8 mouse cellular contexts compared by ENCODE assay signal in genomic region chrX:139774309-139775083, GRCm38 (mm10). TPM values are rescaled to one million over a fixed set of nuclear protein-coding genes. Genes with fewer than 3 reads are reported as not detected.
DNase-seq lines count a peak whose midpoint lies in the region; ATAC-seq and TF ChIP-seq lines count a peak whose summit lies in the region.

No protein-coding gene starts in this region.

- peak; percentile 21 for DNase-seq in gastrocnemius, adult 18-20 months (ENCODE audit: low spot score)
- no peak for DNase-seq in gastrocnemius, postnatal 25 days
- peak; percentile 6 to 9 for DNase-seq in CD8-positive naive resting alpha-beta T cell, adult 2 months (ENCODE audit: low read depth in 2 of 2, low spot score in 2 of 2)
- peak; percentile 46 for DNase-seq in c-Kit-positive CD71-positive TER-119-negative erythroid progenitor cells, embryonic 14.5 days (ENCODE audit: low read depth)
- peak; percentile 43 for DNase-seq in forelimb bud, embryonic 11.5 days (ENCODE audit: low read depth, low spot score)
- DNase-seq in kidney, postnatal 0 days (ENCODE audit: low spot score), result peak; percentile 73
- peak; percentile 23 to 56 for DNase-seq in lung, postnatal 4 days

- 45% methylated on average over 18 of the region's 18 CpGs for WGBS in kidney, postnatal 0 days
- WGBS in stomach, embryonic 14.5 days, result 33% methylated on average over 18 of the region's 18 CpGs

- H3K4me1 ChIP-seq in kidney, postnatal 0 days (replicated peaks; ENCODE audit: insufficient read depth, low read length), result no peaks in the 10 kb centered on the region
- H3K4me1 ChIP-seq in stomach, embryonic 14.5 days (ENCODE audit: control insufficient read depth, insufficient read depth, low read length), result no peaks in the 10 kb centered on the region

- H3K9ac ChIP-seq in kidney, postnatal 0 days (ENCODE audit: low read depth, low read length), result no peak overlapping the region
- H3K9ac ChIP-seq in stomach, embryonic 14.5 days (replicated peaks; ENCODE audit: low read depth, low read length), result no peak overlapping the region

- no peak overlapping the region for H3K4me3 ChIP-seq in kidney, postnatal 0 days (replicated peaks; ENCODE audit: low read depth, low read length)
- no peak overlapping the region for H3K4me3 ChIP-seq in stomach, embryonic 14.5 days (ENCODE audit: low read depth, low read length)

- H3K27me3 ChIP-seq in kidney, postnatal 0 days (ENCODE audit: insufficient read depth, low read length), result no peaks in the 10 kb centered on the region
- no peaks in the 10 kb centered on the region for H3K27me3 ChIP-seq in stomach, embryonic 14.5 days (ENCODE audit: control insufficient read depth, insufficient read depth, low read length)

- peak; percentile 71; the same call in 1 of the 2 replicates for ATAC-seq in kidney, postnatal 0 days (replicated peaks; ENCODE audit: low FRiP score, low read depth)
- 0 out of 2 replicates have a peak, but pooled peaks have one; percentile 53 for ATAC-seq in stomach, embryonic 14.5 days (ENCODE audit: insufficient number of reproducible peaks, insufficient read depth, low FRiP score, low read depth)

- peak; percentile 75 for TF ChIP-seq CTCF in kidney, postnatal 0 days (IDR thresholded peaks at IDR 0.05; ENCODE audit: low read depth)

- no peak overlapping the region for H3K27ac ChIP-seq in kidney, postnatal 0 days
- H3K27ac ChIP-seq in stomach, embryonic 14.5 days (ENCODE audit: low read length), result no peak overlapping the region

- H3K36me3 ChIP-seq in kidney, postnatal 0 days (ENCODE audit: insufficient read depth, low read length), result no peaks in the 10 kb centered on the region
- no peaks in the 10 kb centered on the region for H3K36me3 ChIP-seq in stomach, embryonic 14.5 days (ENCODE audit: control insufficient read depth, insufficient read depth, low read length)

- H3K4me2 ChIP-seq in kidney, postnatal 0 days (ENCODE audit: low read length), result no peak overlapping the region
- H3K4me2 ChIP-seq in stomach, embryonic 14.5 days (replicated peaks; ENCODE audit: low read depth, low read length), result no peak overlapping the region

- no peaks in the 10 kb centered on the region for H3K9me3 ChIP-seq in kidney, postnatal 0 days (replicated peaks; ENCODE audit: low read length)
- no peaks in the 10 kb centered on the region for H3K9me3 ChIP-seq in stomach, embryonic 14.5 days (ENCODE audit: control insufficient read depth, low read depth, low read length)

RNA-seq across cellular contexts. Expression of gene Ripply1, which starts 7.7 kb away (rescaled TPM):
- not detected for total RNA-seq in gastrocnemius, adult 18-20 months (2021)
- total RNA-seq in gastrocnemius, postnatal 25 days (2021), result not detected
- not detected in 2 replicates for polyA plus RNA-seq in kidney, postnatal 0 days (2015; fragmentation: Nextera tagmentation; extraction: Ambion mirVana)
- polyA plus RNA-seq in stomach, embryonic 14.5 days (2014; fragmentation: Nextera tagmentation; extraction: Ambion mirVana), result not detected in 2 replicates

RNA-seq across cellular contexts. Expression of gene Cldn2, which starts 26.1 kb away (rescaled TPM):
- under 1 TPM in 1 of 2 experiments, not detected in 1; 0.07 TPM for total RNA-seq in gastrocnemius, adult 18-20 months (2021)
- total RNA-seq in gastrocnemius, postnatal 25 days (2021), result not detected
- polyA plus RNA-seq in kidney, postnatal 0 days (2015; fragmentation: Nextera tagmentation; extraction: Ambion mirVana), result 91.4 and 107 TPM in 2 replicates
- polyA plus RNA-seq in stomach, embryonic 14.5 days (2014; fragmentation: Nextera tagmentation; extraction: Ambion mirVana), result 0.45 and 0.71 TPM in 2 replicates
